Mouse (Mus musculus): ENCODE measurements at regions not wholly inside any gene's neighbourhood (a gene's known extent, or its start where the extent isn't known, plus 50 kb on each side); places are given as distances from the start of the nearest gene placed in this dataset.
A peak's percentile ranks its signal among the peaks of the same experiment; 100 is the strongest.
"Not testable (repeated sequence)": the region's sequence is repeated elsewhere in the genome, so short reads cannot be mapped to it uniquely, and the experiment has no call there.

DNA sequence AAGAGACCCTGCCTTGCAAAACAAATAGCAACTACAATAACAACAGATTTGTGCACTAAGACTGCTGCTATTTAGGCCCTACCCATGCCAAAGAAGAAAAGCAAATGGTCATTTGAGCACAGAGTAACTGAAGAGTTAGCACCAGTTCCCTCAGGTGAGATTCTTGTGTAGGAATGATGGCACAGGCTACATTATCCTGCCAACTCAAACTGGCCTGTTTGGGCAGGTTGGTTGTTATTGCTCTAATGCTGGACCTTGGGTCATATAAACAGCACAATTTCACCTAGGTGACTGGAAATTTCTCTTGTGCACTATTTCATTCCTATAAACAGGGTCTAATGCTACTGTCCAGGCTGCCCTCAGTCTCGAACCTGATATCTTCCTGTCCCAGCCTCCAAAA, 79.7 kb upstream of the Trim24 start:
- ATAC-seq (replicated peaks; ENCODE audit: insufficient number of reproducible peaks, low FRiP score, low TSS enrichment, poor library complexity, severe bottlenecking) = no peak

DNA sequence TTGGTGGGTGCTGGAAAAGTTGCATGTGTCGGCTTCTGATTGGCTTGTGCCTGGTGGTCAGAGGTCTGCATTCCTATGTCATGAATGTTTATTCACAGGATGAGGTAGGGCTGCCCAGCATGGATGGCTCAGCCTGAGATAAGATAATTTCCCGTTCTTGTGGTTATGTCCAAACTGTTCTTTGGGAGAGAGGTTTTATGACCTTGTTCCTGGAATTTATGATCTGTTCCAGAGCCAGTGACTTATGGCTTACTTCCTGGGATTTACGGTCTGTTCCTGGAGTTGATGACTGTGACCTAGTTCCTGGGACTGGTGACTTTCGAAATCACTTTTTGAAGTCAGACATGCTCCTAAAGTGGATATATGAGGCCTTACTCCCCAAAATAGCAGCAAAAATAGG, 76.4 kb upstream of the Trim24 start:
- no peak for ATAC-seq (replicated peaks; ENCODE audit: insufficient number of reproducible peaks, low FRiP score, low TSS enrichment, poor library complexity, severe bottlenecking)

DNA sequence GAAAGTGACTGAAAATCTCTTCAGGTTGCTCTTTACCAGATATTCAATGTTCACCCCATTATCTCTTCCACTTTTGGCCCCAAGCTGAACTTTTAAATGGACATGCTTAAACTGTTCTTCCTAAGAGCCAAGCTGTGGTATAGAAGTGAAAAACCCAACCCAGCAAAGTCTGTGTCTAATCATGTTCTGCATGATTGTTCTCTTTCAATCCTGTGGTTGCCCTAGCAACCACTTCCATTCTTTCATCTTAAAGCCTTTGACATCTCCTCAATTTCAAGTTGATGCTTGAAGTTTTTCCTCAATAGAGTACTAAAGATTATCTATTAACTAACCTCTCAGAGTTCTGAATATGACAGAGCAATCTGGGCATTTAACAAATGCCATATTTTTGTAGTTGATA, 75.6 kb upstream of the Trim24 start:
- no peak for ATAC-seq (replicated peaks; ENCODE audit: insufficient number of reproducible peaks, low FRiP score, low TSS enrichment, poor library complexity, severe bottlenecking)

DNA sequence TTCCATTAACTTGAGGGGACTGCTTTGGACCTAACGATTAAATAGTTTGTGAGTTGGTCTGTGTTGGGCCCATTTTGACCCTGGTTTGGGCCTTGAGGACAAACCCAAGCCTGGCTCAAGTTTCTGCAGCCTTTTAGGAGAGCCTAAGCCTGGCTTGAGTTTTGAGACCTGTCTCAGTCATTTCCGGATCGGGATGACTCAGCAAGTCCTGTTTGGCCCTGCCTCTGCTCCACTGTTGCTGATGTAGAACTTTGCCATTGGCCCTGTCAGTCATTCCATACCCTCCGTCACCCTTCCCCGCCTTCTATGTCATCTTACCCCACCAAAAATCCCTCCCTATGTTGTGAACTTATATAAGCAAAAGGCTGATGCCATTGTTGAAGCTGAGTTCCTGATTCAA, 67.4 kb upstream of the Trim24 start:
- no peak for ATAC-seq (replicated peaks; ENCODE audit: insufficient number of reproducible peaks, low FRiP score, low TSS enrichment, poor library complexity, severe bottlenecking)

DNA sequence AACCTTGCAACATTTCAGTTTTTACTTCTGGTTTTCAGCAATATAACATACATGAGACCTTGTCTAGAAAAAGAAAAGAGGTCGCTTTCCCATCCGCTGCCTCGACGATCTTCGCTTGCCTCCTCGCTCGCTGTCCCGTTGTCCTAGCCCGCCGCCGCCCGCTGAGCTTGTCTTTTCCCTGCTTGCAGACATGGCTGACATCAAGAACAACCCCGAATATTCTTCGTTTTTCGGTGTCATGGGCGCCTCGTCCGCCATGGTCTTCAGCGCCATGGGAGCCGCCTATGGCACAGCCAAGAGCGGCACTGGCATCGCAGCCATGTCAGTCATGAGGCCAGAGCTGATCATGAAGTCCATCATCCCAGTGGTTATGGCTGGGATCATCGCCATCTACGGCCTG, 64.7 kb upstream of the Trim24 start:
- not testable (repeated sequence) for ATAC-seq (replicated peaks; ENCODE audit: insufficient number of reproducible peaks, low FRiP score, low TSS enrichment, poor library complexity, severe bottlenecking)

DNA sequence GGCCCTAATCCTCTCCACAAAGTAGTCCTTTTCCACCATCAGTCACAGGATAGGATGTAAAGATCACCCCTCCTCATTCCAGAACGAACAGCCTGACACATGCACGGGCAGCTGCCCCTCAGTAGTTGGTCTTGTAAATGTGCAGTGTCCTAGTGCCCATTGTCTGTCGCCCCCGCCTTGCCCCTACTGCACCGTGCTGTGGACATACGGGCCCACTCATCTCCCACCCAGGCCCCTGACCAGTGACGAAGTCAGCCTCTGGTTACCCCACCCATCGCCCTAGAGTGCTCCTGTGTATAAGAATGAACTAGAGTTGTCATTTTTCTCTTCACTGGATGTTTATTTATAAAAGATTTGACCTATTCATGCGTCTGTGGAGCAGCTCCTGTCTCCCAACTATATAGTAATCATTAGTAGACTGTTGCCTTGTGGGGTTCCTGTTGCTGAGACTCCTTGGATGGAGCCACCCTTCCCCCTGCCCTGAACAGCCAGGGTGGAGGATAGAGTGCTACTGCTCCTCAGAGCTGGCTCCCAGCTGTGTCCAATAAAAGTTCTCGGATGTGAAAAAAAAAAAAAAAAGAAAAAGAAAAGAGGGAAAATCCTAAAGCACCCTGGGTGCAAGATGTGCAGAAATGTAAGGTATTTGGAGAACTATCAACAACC, 64.0 kb upstream of the Trim24 start:
- 0 out of 2 replicates have a peak, but pooled peaks have one; percentile 47 for ATAC-seq (replicated peaks; ENCODE audit: insufficient number of reproducible peaks, low FRiP score, low TSS enrichment, poor library complexity, severe bottlenecking)

DNA sequence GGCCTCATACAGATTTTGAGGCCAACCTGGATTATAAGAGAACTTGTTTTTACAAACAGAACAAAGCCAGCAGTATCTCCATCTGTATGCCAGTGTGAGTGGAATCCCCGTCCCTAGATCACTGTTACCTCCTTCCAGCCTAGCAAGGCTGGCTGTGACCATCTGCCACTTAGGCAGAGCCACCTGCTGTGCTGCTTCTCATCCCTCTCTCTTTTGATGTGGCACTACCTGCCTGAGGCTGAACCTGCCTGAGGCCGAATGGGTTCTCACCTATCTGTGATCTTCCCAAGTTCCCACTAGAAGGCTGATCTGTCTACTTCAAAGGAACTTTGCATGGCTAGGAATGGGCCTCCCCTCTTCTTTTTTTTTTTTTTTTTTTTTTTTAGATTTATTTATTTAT, 55.4 kb upstream of the Trim24 start:
- ATAC-seq (replicated peaks; ENCODE audit: insufficient number of reproducible peaks, low FRiP score, low TSS enrichment, poor library complexity, severe bottlenecking) = not testable (repeated sequence)
